Mouse (Mus musculus) forebrain, embryonic 12.5 days (tissue): ENCODE measurements at regions not wholly inside any gene's neighbourhood (a gene's known extent, or its start where the extent isn't known, plus 50 kb on each side); places are given as distances from the start of the nearest gene placed in this dataset.

Experiments
- ATAC-seq: fragments of 200-750 bp; cut with Nextera tagmentation; 2 replicates; pipeline ENCODE4 v1.8.0; 2017; ENCODE audit warnings: moderate TSS enrichment; ENCODE audit not compliant: low FRiP score
- H3K27ac ChIP-seq: fragments of 300-500 bp; sonication (generic); 2 replicates; pipeline ENCODE4 v1.5.1; 2016; ENCODE audit warnings: mild to moderate bottlenecking
- H3K27me3 ChIP-seq: fragments of 300-500 bp; sonication (generic); 2 replicates; pipeline ENCODE4 v1.6.1; 2016; ENCODE audit warnings: mild to moderate bottlenecking
- H3K36me3 ChIP-seq: fragments of 300-500 bp; sonication (generic); replicated peaks from 2 replicates; pipeline ENCODE4 v1.6.1; 2016; ENCODE audit warnings: mild to moderate bottlenecking
- H3K4me1 ChIP-seq: fragments of 300-500 bp; sonication (generic); 2 replicates; pipeline ENCODE4 v1.6.1; 2016
- H3K4me2 ChIP-seq: fragments of 300-500 bp; sonication (generic); 2 replicates; pipeline ENCODE4 v1.6.1; 2016; ENCODE audit warnings: mild to moderate bottlenecking, moderate library complexity
- H3K4me3 ChIP-seq: fragments of 300-500 bp; sonication (generic); replicated peaks from 2 replicates; pipeline ENCODE4 v1.5.1; 2016; ENCODE audit warnings: mild to moderate bottlenecking
- H3K9ac ChIP-seq: fragments of 300-500 bp; sonication (generic); 2 replicates; pipeline ENCODE4 v1.6.1; 2016; ENCODE audit warnings: mild to moderate bottlenecking
- H3K9me3 ChIP-seq: fragments of 300-500 bp; sonication (generic); 2 replicates; pipeline ENCODE4 v1.6.1; 2016
- WGBS: fragments of 180-500 bp; shearing (Covaris S2); methylation state at CpG from one replicate; pipeline ENCODE4 v1.1.7; 2016; 5-methylcytosine and 5-hydroxymethylcytosine counted together

DNA sequence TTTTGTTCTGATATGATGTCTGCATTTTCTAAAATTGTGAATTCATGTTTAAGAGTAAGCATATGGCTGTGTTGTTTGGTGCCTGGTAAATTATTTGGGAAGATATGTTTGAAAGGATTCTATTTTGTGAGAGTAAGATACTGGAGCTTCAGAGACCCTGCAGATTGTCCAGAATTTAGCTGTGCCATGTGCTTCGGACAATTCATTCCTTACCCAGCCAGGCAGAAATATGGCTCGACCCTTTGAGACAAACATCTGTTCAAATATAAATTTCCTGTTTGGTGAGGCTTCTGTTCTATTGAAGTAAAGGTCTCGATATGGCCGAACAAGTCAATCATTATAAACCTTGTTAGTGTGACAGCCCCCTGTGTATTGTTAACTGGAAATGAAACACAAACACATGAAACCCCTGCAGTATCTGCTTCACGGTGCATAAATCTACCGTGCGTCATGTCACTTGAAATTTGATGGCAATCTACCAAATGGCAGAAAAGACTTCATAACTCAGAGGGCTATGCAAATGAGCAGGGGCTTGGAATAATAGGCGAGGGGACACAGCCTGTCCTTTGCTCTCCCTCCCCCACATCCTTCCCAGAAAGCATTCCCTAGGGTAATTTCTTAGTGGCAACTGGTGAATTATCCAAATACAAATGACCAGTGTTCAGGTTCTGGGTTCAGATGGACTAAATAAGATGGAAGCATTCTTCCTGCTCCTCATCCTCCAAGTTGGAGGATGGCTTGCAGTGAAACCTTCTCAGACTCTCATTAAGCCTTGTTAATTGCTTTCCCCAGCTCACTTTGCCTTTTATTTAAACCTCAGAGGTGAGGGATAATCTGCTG is 61.8 kb downstream of the Adcyap1 start:
- Histone ChIP-seq H3K27ac (peak overlapping the region; percentile 85), H3K9ac (no peak overlapping the region), H3K4me2 (no peak overlapping the region; the same call in 1 of the 2 replicates), H3K9me3 (no peaks in the 10 kb centered on the region), H3K4me1 (peaks cover 14% of the 10 kb centered on the region), H3K36me3 (no peaks in the 10 kb centered on the region), H3K27me3 (no peaks in the 10 kb centered on the region), H3K4me3 (no peak overlapping the region)
- whole genome bisulfite sequencing = 22% methylated on average over 8 of the region's 8 CpGs
- peak; percentile 88 for ATAC-seq

DNA sequence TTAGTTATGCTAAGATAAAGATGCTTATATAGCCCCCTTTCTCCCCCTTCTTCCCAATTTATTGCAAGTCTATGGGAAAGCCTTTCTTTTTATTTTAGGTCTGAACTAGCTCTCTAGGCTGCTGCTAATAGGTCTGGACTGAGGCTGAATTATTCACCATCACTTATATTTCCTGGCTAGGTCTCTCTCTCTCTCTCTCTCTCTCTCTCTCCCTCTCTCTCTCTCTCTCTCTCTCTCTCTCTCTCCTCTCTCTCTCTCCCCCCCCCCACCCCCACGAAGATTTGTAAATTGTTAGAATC is 62.3 kb downstream of the Adcyap1 start:
- 42% methylated on average over 1 of the region's 1 CpGs for WGBS
- peak; percentile 84 for ATAC-seq
- Histone ChIP-seq H3K9me3 (no peaks in the 10 kb centered on the region), H3K4me1 (peaks cover 14% of the 10 kb centered on the region), H3K36me3 (no peaks in the 10 kb centered on the region), H3K27ac (peak overlapping the region; percentile 85), H3K9ac (no peak overlapping the region), H3K4me3 (no peak overlapping the region), H3K27me3 (no peaks in the 10 kb centered on the region), H3K4me2 (no peak overlapping the region)

DNA sequence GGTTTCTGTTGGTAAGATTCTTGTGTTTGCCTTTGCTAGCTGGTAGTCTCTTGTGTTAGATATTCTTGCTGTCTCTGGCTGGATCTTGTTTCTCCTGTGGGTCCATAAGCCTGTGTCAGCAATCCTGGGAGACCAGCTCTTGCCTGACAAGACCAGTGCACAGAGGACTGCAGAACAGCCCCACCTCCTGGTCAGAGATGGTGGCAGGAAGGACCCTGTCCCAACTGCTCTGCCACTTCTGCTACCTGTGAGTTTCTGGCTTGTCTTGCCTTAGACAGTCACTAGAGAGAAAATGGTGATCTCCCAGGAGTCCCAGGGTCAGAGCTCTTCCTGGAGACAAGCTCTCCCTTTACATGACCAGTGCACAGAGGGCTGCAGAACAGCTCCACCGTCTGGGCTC is 107.3 kb downstream of the Adcyap1 start:
- no peaks in the 10 kb centered on the region for H3K36me3 ChIP-seq
- H3K9ac ChIP-seq = no peak overlapping the region
- no peak overlapping the region for H3K27ac ChIP-seq
- no peaks in the 10 kb centered on the region for H3K27me3 ChIP-seq
- ATAC-seq = peak; percentile 61
- 18% methylated on average over 1 of the region's 1 CpGs for WGBS
- no peak overlapping the region for H3K4me2 ChIP-seq
- H3K4me3 ChIP-seq = no peak overlapping the region
- H3K4me1 ChIP-seq = no peaks in the 10 kb centered on the region; the same call in 1 of the 2 replicates
- H3K9me3 ChIP-seq = no peaks in the 10 kb centered on the region

DNA sequence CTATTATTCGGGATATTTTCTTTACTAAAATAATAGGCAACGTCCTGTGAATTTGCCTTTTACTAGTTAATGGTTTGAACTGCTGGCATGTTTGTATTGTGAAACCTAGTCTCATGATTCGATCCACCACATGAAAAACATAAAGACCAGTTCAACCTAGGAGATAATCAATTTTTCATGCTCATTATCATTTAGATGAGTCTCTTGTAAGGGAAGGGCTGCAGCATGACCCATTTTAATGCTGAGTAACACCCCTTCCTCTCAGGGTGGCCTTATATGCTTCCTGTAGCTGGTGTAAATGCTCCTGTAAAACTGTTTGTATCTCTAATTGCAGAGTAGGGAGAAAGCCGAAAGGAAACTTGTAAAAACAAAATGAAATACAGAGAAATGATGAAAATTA is 113.3 kb downstream of the Adcyap1 start:
- Histone ChIP-seq H3K9ac (no peak overlapping the region), H3K4me3 (no peak overlapping the region), H3K27me3 (no peaks in the 10 kb centered on the region), H3K4me2 (no peak overlapping the region), H3K4me1 (peaks cover 11% of the 10 kb centered on the region; the same call in 1 of the 2 replicates), H3K27ac (no peak overlapping the region), H3K36me3 (no peaks in the 10 kb centered on the region), H3K9me3 (no peaks in the 10 kb centered on the region)
- 50% methylated on average over 4 of the region's 4 CpGs for WGBS
- no peak for ATAC-seq

DNA sequence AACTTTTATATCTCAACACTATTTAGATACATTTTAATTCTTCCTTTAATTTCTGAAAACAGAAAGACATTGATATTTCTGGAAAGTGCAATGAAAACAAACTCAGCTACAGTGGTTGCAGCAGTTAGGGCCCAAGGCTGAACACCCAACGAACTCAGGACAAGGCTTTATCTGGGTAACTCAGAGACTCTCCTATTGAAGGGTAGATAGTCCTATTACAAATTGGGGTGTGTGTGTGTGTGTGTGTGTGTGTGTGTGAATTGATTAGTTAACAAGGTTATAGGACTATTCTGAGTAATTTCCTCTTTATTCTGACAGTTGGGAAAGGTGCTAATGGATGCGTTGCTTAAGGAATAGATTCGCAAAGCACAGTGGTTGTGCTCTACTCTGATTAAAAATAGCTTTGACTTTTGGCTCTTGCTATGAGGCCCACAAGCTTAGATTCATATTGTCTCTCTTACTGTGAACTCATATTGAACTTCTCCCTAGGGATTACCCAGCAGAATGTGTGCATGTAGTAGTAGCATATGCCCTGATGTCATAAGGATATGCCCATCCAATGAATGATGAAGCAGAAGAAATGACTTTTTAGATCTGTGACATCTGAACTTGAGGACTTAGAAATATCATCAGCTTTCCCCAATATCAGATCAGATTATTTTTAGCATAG is 114.0 kb downstream of the Adcyap1 start:
- WGBS = 67% methylated on average over 3 of the region's 3 CpGs
- ATAC-seq = peak; percentile 76
- H3K4me1 ChIP-seq = peaks cover 11% of the 10 kb centered on the region; the same call in 1 of the 2 replicates
- H3K9me3 ChIP-seq = no peaks in the 10 kb centered on the region
- no peaks in the 10 kb centered on the region for H3K27me3 ChIP-seq
- no peak overlapping the region for H3K9ac ChIP-seq
- no peaks in the 10 kb centered on the region for H3K36me3 ChIP-seq
- no peak overlapping the region for H3K4me2 ChIP-seq
- peak overlapping the region; percentile 53; the same call in 1 of the 2 replicates for H3K27ac ChIP-seq
- no peak overlapping the region for H3K4me3 ChIP-seq

DNA sequence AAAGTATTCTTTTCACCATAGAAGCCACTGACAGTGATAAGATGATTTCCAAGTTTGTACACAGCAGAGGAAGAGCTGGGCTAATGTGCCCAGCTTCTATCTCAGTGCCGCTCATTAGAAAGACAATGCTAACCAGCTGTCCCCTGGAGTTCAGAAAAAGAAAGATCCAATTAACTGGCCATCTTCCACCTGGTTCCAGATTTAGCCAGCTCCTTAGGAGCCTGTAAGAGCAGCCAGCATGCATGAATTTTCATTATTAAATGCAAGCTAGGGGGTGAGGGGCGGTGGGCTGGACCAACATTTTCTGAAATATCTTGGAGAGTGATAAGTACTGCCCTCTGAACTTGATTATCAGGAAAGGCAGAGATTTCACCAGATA is 114.5 kb downstream of the Adcyap1 start:
- no peak overlapping the region for H3K4me3 ChIP-seq
- H3K4me2 ChIP-seq = no peak overlapping the region
- H3K36me3 ChIP-seq = no peaks in the 10 kb centered on the region
- no peaks in the 10 kb centered on the region for H3K27me3 ChIP-seq
- peak overlapping the region; percentile 37; the same call in 1 of the 2 replicates for H3K27ac ChIP-seq
- 38% methylated on average over 2 of the region's 2 CpGs for WGBS
- H3K4me1 ChIP-seq = peaks cover 11% of the 10 kb centered on the region; the same call in 1 of the 2 replicates
- H3K9me3 ChIP-seq = no peaks in the 10 kb centered on the region
- H3K9ac ChIP-seq = no peak overlapping the region
- ATAC-seq = peak; percentile 83

DNA sequence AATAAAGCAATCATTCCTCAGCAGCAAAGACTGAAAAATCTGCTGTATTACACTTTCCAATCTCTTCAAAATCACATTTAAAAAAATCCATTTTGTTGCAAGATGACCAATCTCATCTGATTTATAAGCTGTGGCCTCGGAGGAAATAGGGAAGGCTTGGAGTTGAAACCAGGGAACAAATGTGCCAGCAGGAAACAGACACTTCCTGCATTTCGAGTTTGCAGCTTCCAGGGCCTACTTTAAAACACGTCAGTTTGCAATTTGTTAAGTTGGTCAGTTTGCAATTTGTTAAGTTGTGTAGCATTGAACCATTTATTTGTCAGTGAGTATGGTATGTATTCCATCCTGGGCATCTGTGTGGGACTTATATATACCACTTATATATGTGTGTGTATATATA is 115.3 kb downstream of the Adcyap1 start:
- no peak overlapping the region for H3K4me2 ChIP-seq
- no peak for ATAC-seq
- no peak overlapping the region for H3K4me3 ChIP-seq
- no peaks in the 10 kb centered on the region for H3K9me3 ChIP-seq
- WGBS = 69% methylated on average over 3 of the region's 3 CpGs
- H3K27me3 ChIP-seq = no peaks in the 10 kb centered on the region
- peaks cover 11% of the 10 kb centered on the region; the same call in 1 of the 2 replicates for H3K4me1 ChIP-seq
- H3K27ac ChIP-seq = 0 out of 2 replicates have a peak overlapping the region, but pooled peaks have one; percentile 1
- H3K36me3 ChIP-seq = no peaks in the 10 kb centered on the region
- H3K9ac ChIP-seq = no peak overlapping the region

DNA sequence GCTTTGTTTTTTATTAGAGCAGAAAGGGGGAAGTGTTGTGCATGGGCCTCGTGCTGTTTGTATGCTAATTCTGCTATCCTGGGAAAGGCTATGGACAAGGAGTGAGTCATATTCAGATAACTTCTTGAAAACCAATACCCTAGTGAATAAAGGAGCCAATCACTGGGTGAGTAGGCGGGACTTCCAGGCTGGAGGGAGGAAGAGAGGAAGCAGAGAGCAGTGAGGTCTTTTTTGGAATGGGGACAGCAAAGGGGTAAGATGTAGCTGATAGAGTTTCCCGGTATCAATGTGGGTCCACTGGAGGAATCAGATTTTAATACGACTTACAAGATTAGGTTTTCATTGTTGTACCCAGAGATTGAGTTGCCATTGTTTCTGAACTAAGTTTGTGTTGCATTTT is 122.7 kb downstream of the Adcyap1 start:
- H3K9ac ChIP-seq = no peak overlapping the region
- no peak overlapping the region for H3K4me3 ChIP-seq
- H3K27me3 ChIP-seq = no peaks in the 10 kb centered on the region
- no peaks in the 10 kb centered on the region for H3K4me1 ChIP-seq
- no peak overlapping the region for H3K27ac ChIP-seq
- H3K9me3 ChIP-seq = no peaks in the 10 kb centered on the region
- 83% methylated on average over 4 of the region's 4 CpGs for WGBS
- no peak overlapping the region for H3K4me2 ChIP-seq
- H3K36me3 ChIP-seq = no peaks in the 10 kb centered on the region
- no peak for ATAC-seq

GRCm38 (mm10) chr17:93337576-93337975 is 138.8 kb downstream of the Adcyap1 start:
- 84% methylated on average over 1 of the region's 1 CpGs for WGBS
- H3K4me3 ChIP-seq = no peak overlapping the region
- H3K27ac ChIP-seq = no peak overlapping the region
- no peaks in the 10 kb centered on the region for H3K36me3 ChIP-seq
- H3K27me3 ChIP-seq = no peaks in the 10 kb centered on the region
- no peak for ATAC-seq
- no peaks in the 10 kb centered on the region for H3K9me3 ChIP-seq
- H3K4me1 ChIP-seq = no peaks in the 10 kb centered on the region
- H3K4me2 ChIP-seq = no peak overlapping the region
- no peak overlapping the region for H3K9ac ChIP-seq

GRCm38 (mm10) chr17:93355238-93355637 is 156.4 kb downstream of the Adcyap1 start:
- H3K4me2 ChIP-seq = no peak overlapping the region
- no peak for ATAC-seq
- no peak overlapping the region for H3K27ac ChIP-seq
- H3K36me3 ChIP-seq = no peaks in the 10 kb centered on the region
- H3K27me3 ChIP-seq = no peaks in the 10 kb centered on the region
- no peaks in the 10 kb centered on the region for H3K9me3 ChIP-seq
- H3K4me3 ChIP-seq = no peak overlapping the region
- no peaks in the 10 kb centered on the region for H3K4me1 ChIP-seq
- H3K9ac ChIP-seq = no peak overlapping the region

- Histone ChIP-seq H3K36me3 (no peaks in the 10 kb centered on the region), H3K9me3 (no peaks in the 10 kb centered on the region), H3K27me3 (no peaks in the 10 kb centered on the region), H3K4me3 (no peak overlapping the region), H3K9ac (no peak overlapping the region), H3K27ac (no peak overlapping the region), H3K4me2 (no peak overlapping the region), H3K4me1 (no peaks in the 10 kb centered on the region)
- no peak for ATAC-seq
Observed at GRCm38 (mm10) chr17:93362926-93363325, 164.1 kb downstream of the Adcyap1 start.

GRCm38 (mm10) chr17:93377453-93378091 is 178.8 kb downstream of the Adcyap1 start:
- Histone ChIP-seq H3K9me3 (no peaks in the 10 kb centered on the region), H3K27ac (no peak overlapping the region), H3K4me2 (no peak overlapping the region), H3K9ac (no peak overlapping the region), H3K36me3 (no peaks in the 10 kb centered on the region), H3K4me3 (no peak overlapping the region), H3K27me3 (no peaks in the 10 kb centered on the region), H3K4me1 (no peaks in the 10 kb centered on the region; the same call in 1 of the 2 replicates)
- peak; percentile 86; the same call in 1 of the 2 replicates for ATAC-seq
